Mouse (Mus musculus): ENCODE measurements around the gene Gm11077. TPM values are rescaled to one million over a fixed set of nuclear protein-coding genes. Genes with fewer than 3 reads are reported as not detected.

Gene Gm11077
- not detected in 2 replicates for polyA plus RNA-seq (2012; rRNA removed)

GRCm38 (mm10) chr6:140729272-140729671 is at the start of gene Gm11077:
Gene Gm11077, plus strand, starts transcription at chr6:140729284.

Other genes with a start within 250 kb of the Gm11077 start
- 36.3 and 38.5 TPM in 2 replicates for gene Aebp2, start 106.6 kb upstream of the Gm11077 start, polyA plus RNA-seq (2012; rRNA removed)

Measured in central nervous system, embryonic 14 days (tissue).